Mouse (Mus musculus) adrenal gland, postnatal 4 days (tissue): Measurements from ENCODE around the gene Cryba4. TPM values are rescaled to one million over a fixed set of nuclear protein-coding genes. Genes with fewer than 3 reads are reported as not detected.

Experiments
- DNase-seq, 2 experiments: peaks; one replicate each; pipeline ENCODE4 v3.0.0; 2021 to 2022; ENCODE audit warnings: low spot score in 2 of 2, mixed read lengths in 2 of 2
- total RNA-seq, 2 experiments: library from RNA; stranded (reverse); gene quantifications; 2 replicates each; pipeline ENCODE4 v1.2.3; 2021

Cryba4 gene
- total RNA-seq, 2 experiments from 2014 or later = 3.8 to 4.2 TPM

DNA sequence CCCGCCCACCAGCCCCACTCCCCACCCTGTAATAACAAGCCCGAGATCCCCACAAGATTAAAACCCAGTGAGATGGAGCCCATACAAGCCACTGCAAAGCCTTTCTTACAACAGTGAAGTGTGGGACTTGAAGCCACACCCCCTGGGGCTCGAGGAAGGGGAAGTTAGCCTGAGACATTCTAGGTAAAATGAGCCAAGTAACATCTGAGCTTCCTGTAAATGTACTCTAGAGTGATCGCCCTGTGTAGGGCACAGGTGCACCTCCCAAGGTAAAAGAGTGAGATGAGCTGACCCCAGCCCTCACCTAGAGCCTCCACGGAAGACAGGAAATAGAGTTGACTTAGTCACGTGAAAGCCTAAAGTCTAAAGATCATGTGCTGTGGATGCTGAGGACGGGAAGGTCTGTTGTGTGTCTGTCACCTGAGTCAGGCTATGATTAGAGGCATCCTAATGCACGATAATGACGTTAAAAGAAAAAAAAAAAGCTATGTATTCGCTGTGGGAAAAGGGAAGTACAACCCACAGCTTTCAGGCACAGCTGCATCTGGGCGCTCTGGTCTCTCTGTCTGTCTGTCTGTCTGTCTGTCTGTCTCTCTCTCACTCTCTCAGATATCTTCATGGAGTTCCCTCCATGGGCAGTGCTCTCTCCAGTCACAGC lies 34.8 kb upstream of the Cryba4 start:
- no peak for DNase-seq

DNA sequence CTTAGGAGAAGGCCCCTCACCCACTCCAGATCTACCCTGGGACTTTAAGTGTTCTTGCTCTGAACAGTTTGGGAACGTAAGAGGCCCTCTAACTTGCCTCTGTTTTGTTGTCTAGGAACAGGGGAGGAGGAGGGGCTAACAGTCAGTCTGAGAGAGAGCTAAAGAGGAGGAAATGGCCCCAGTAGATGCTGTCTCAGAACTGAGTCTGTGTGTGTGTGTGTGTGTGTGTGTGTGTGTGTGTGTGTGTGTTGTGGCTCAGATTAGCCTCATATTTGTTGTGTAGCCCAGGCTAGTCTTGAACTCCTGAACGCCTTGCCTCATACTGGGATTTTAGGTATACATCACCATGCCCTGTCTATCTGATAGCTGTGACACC lies 34.3 kb upstream of the Cryba4 start:
- no peak for DNase-seq

- DNase-seq = no peak
These were observed 33.3 kb upstream of the Cryba4 start for GRCm38 (mm10) chr5:112285548-112286085.

GRCm38 (mm10) chr5:112284203-112284582 lies 31.9 kb upstream of the Cryba4 start:
- no peak for DNase-seq

DNA sequence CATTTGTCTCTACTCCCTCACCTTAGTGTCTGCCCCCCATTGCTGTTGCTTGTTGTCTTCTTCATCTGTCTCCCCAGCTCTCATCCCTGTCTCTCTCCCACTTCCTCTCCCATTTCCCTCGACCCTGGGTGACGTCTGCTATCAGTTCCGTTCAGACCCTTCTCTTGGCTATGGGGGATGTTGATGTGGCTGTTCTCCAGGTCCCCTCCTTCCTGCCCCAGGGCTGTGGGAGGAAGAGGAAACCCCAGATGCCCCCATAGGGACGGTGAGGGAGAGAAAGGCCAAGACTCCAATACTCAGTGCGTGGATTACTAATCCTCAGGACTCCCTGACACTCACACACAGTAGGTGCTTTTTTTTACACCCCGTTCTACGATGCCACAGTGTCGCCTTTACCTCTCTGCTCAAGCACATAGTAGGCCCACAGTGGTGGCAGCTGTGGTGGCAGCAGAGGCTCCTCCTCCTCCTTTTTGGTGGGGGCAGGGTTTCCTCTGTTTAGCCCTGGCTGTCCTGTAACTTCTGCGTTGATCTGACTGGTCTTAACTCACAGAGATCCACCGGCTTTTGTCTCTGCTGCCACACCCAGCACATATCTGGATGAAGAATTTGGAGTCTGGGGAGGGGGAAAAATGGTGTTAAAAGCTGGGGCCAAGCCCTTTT lies 31.4 kb upstream of the Cryba4 start:
- DNase-seq = no peak

GRCm38 (mm10) chr5:112282780-112283482 lies 30.6 kb upstream of the Cryba4 start:
- DNase-seq = no peak

DNA sequence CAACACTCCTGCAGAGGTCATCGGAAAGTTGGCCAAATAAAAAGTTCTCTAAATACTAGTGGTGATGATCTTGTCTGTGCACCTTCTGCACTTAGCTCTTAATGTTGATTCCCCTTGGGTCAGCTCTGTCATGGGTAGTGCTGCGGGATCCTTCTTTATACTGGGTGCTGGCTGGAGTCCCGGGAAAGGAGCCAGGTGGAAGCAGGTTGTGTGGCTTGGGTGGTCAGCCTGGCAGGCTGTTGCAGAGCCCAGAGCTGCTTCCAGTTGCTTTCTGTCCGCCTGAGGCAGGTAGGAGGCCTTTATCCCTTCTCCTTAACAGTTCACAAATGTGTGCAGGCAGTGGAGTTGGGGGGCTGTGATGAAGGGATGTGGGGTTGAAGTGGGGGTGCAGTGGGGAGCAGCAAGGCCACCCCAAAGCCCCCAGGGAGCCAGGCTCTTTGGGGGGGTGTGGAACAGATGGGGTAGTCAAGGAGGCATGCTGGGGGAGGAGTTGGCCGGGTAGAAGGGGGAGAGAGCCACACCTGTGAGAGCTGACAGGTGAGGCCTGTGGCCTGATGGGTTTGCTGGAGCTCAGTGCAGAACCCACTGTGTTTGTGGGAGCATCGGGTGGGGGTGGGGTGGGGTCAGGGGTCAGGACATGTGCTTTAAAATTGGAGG lies 29.9 kb upstream of the Cryba4 start:
- no peak for DNase-seq

DNA sequence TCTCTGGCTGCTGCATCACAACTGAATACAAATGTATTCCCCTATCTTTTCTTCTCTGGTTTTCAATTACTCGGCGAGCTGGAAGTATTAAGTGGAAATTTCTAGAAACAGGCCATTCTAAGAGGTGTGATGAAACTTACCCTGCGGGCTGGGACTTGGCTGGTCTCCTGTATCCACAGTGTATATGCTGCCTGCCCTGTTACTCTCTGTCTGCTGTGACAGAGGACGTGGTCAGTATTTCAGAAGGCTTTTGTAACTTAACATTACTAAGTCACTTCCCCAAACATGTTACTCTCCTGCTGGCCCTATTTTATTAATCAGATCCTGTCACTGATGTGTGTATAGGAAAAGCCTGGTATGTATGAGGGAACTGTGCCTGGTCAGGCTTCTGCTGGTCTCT lies 29.4 kb upstream of the Cryba4 start:
- DNase-seq = no peak

GRCm38 (mm10) chr5:112280863-112281660 lies 28.7 kb upstream of the Cryba4 start:
- no peak for DNase-seq

DNA sequence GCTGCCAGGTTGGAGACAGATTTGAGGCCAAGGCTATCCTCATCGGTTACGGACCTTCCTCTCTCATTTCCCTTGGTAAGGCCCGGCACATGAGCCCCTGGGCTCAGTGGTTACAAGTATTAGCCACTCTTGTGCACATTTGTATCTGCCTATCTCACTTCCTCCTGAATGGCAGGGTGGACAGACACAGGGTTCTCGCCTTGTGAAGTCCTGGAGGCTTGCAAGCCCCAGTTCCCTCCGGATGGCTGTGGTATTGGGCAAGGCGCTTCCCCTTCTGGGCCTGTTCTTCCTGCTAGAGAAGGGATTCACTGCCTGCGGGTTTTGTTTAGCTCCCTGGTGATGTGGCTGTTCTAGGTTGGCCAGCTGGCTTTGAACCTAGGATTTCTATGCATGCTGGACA lies 27.8 kb upstream of the Cryba4 start:
- DNase-seq = no peak

- no peak for DNase-seq
These were observed 27.1 kb upstream of the Cryba4 start for GRCm38 (mm10) chr5:112279181-112280021.

GRCm38 (mm10) chr5:112277906-112278470 lies 25.7 kb upstream of the Cryba4 start:
- DNase-seq = no peak

GRCm38 (mm10) chr5:112276907-112277348 lies 24.6 kb upstream of the Cryba4 start:
- no peak for DNase-seq

DNA sequence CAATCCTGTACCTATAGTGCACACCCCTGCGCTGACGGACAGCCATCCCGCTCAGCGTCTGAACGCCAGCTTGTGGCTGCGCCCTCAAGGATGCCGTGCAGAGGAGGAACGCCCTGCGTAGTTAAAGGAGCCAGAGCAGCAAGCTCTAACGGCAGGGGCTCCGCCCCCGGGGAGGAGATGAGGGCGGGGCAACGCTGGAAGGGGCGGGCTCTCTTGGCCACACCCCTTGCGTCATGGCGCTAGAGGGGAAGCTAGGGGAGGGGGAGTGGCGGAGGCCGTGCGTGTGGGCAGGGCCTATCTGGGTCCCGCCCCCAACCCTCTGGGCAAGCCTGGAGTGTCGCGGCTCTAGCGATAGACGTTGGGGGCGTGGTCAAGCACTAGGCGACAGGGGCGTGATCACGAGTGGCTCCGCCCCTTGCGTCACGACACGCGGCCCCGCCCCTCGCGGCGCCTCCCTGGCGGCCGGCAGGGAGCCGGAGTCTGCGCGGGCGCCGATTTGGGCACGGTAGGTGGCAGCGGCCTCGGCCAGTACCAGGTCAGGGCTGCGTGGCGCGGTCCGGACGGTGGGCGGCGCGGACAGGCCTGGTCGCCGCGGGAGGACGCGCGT lies 24.1 kb upstream of the Cryba4 start, which contains the start of gene Tpst2:
Tpst2 (plus strand) TSS at position 425 of the 607 bp plus-strand sequence.
- DNase-seq = peak; percentile 99

- no peak for DNase-seq
These were observed 22.9 kb upstream of the Cryba4 start for GRCm38 (mm10) chr5:112275021-112275804.

- DNase-seq = no peak
These were observed 21.6 kb upstream of the Cryba4 start for GRCm38 (mm10) chr5:112273746-112274463.

GRCm38 (mm10) chr5:112272934-112273333 lies 20.6 kb upstream of the Cryba4 start:
- DNase-seq = no peak
